Mouse (Mus musculus) embryonic facial prominence, embryonic 15.5 days (tissue): ENCODE data around the gene Ksr1. TPM values are rescaled to one million over a fixed set of nuclear protein-coding genes. Genes with fewer than 3 reads are reported as not detected.

Experiments
- ATAC-seq: fragments of 200-750 bp; cut with Nextera tagmentation; 2 replicates; pipeline ENCODE4 v1.8.0; 2017; ENCODE audit warnings: low read depth, moderate TSS enrichment; ENCODE audit not compliant: insufficient number of reproducible peaks, low FRiP score, low TSS enrichment
- H3K27ac ChIP-seq: fragments of 300-500 bp; sonication (generic); replicated peaks from 2 replicates; pipeline ENCODE4 v1.5.1; 2015; ENCODE audit warnings: mild to moderate bottlenecking, inconsistent platforms
- H3K27me3 ChIP-seq: fragments of 300-500 bp; sonication (generic); 2 replicates; pipeline ENCODE4 v1.6.1; 2015; ENCODE audit warnings: inconsistent platforms
- H3K36me3 ChIP-seq: fragments of 300-500 bp; sonication (generic); 2 replicates; pipeline ENCODE4 v1.6.1; 2015; ENCODE audit warnings: mild to moderate bottlenecking, inconsistent platforms
- H3K4me1 ChIP-seq: fragments of 300-500 bp; sonication (generic); 2 replicates; pipeline ENCODE4 v1.6.1; 2015; ENCODE audit warnings: inconsistent platforms
- H3K4me2 ChIP-seq: fragments of 300-500 bp; sonication (generic); replicated peaks from 2 replicates; pipeline ENCODE4 v1.6.1; 2015; ENCODE audit warnings: mild to moderate bottlenecking, inconsistent platforms
- H3K4me3 ChIP-seq: fragments of 300-500 bp; sonication (generic); replicated peaks from 2 replicates; pipeline ENCODE4 v1.5.1; 2015; ENCODE audit warnings: mild to moderate bottlenecking, inconsistent platforms
- H3K9ac ChIP-seq: fragments of 300-500 bp; sonication (generic); 2 replicates; pipeline ENCODE4 v1.6.1; 2015; ENCODE audit warnings: inconsistent platforms
- H3K9me3 ChIP-seq: fragments of 300-500 bp; sonication (generic); replicated peaks from 2 replicates; pipeline ENCODE4 v1.6.1; 2016; ENCODE audit warnings: inconsistent platforms
- WGBS: fragments of 180-500 bp; shearing (Covaris S2); methylation state at CpG from one replicate; pipeline ENCODE4 v1.1.7; 2015; 5-methylcytosine and 5-hydroxymethylcytosine counted together
- polyA plus RNA-seq: library from polyadenylated mRNA; unstranded; fragments of >200 nt; fragmentation: Nextera tagmentation; extraction: Ambion mirVana; gene quantifications from 2 replicates; pipeline ENCODE4 v1.2.1, GENCODE M21; 2015

Ksr1 gene
- polyA plus RNA-seq, 1 experiment from 2014 or later, result 5.6 TPM

DNA sequence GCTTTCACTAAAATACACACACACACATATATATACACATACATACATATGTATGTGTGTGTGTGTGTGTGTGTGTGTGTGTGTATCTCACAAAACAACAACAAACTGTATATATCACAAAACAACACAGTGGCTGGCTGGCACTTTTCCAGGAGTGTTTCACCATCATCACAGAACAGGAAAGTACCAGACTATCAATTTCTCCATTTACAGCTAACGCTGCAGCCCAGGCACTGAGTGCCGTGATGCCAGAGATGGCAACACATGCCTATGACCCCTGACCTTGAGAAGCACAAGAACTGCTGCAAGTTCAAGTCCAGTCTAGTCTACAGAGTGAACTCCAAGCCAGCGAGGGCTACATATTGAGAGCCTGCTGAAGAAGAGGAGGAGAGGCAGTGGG lies 26.1 kb downstream of the Ksr1 start:
- peaks cover 45% of the 10 kb centered on the region for H3K4me1 ChIP-seq
- 65% methylated on average over 3 of the region's 3 CpGs for WGBS

DNA sequence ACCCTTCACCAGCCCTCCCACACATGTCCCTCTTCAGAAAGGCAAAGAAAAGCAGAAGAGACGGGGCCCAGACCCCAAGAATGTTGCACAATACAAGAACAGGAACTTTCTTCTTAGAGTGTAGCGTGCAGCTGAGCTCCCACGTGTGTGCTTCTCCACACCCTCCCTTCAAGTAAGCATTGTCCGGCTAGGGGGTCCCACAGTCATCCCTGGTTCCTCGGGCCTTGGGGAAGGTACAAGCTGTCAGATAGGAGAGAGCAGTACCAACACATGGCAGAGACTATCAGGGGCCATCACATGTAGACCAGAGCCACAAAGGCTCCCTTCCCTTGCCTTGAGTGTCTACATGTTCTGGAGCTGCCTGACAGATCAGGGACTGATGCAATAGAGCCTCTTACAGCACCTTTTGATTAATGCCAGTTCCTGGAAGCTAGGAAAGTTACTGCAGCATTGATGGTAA lies 27.3 kb downstream of the Ksr1 start:
- H3K36me3 ChIP-seq, result no peaks in the 10 kb centered on the region
- no peak overlapping the region for H3K9ac ChIP-seq
- no peaks in the 10 kb centered on the region for H3K9me3 ChIP-seq
- no peak for ATAC-seq
- 60% methylated on average over 5 of the region's 5 CpGs for WGBS
- no peak overlapping the region for H3K4me3 ChIP-seq
- H3K27ac ChIP-seq, result no peak overlapping the region; the same call in 1 of the 2 replicates
- H3K27me3 ChIP-seq, result no peaks in the 10 kb centered on the region
- peaks cover 55% of the 10 kb centered on the region for H3K4me1 ChIP-seq
- H3K4me2 ChIP-seq, result no peak overlapping the region

More for the DNA sequence above, 26.1 kb downstream of the Ksr1 start:
- Histone ChIP-seq H3K36me3 (no peaks in the 10 kb centered on the region), H3K4me2 (no peak overlapping the region), H3K9me3 (no peaks in the 10 kb centered on the region), H3K9ac (no peak overlapping the region), H3K27me3 (no peaks in the 10 kb centered on the region), H3K27ac (no peak overlapping the region), H3K4me3 (no peak overlapping the region)
- ATAC-seq, result no peak

DNA sequence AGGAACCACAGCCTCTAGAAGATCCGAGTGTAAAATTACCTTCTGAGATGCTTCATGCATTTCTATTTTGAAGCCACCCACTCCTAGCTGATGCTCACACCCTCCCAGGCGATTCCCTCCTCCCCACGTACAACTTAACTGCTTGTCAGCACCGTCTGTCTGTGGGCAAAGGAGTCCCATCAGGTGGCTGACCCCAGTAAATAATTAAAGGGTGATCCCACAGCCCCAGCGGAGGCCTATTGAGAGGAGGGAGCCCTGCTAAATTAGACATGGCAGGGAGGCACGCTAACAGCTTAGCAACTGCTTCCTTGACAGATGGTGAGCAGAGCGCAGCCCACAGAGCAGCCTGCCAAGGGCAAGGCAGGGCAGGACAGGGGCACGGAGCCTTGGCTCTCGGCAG lies 29.5 kb downstream of the Ksr1 start:
- H3K4me2 ChIP-seq, result no peak overlapping the region
- H3K4me3 ChIP-seq, result no peak overlapping the region
- WGBS, result 25% methylated on average over 9 of the region's 9 CpGs
- no peaks in the 10 kb centered on the region for H3K36me3 ChIP-seq
- H3K9ac ChIP-seq, result no peak overlapping the region
- H3K4me1 ChIP-seq, result peaks cover 62% of the 10 kb centered on the region
- no peak; the same call in 1 of the 2 replicates for ATAC-seq
- no peak overlapping the region for H3K27ac ChIP-seq
- H3K9me3 ChIP-seq, result no peaks in the 10 kb centered on the region
- H3K27me3 ChIP-seq, result no peaks in the 10 kb centered on the region

DNA sequence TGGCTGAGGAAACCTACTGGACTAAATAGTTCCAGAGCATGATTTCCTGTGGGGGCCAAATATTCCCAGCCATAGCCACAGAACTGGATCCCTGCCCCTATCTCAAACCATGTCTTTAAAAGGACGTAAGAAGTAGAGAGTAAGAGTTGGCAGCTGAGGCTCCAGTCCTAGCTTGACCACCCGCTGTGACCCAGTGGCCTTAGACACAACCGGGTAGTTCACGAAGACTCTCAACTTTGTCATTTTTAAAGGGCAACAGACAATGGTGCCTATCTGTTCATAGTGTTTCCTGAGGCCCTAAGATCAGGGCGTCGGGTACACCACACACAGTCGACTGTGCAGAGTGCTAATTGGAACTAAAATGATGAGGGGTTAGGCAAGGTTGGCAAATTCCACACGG lies 30.5 kb downstream of the Ksr1 start:
- Histone ChIP-seq H3K4me1 (peaks cover 57% of the 10 kb centered on the region), H3K36me3 (no peaks in the 10 kb centered on the region)

DNA sequence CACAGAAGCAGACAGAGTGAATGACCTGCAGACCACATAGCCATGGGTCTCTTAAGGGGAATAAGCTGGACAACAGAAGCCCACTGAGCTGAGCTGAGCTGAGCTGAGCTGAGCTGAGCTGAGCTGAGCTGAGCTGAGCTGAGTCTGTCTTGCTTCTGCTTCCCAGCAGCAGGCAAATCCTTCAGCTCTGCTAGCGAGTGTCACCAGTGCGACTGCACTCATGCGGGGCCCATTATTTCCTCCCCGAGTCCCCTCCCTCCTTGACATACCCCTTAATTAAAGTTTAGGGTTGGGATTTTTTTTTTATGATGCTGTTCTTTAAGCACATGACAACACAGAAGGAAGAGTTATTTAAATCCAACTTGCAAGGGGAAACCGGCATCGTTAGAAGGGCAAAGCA lies 32.1 kb downstream of the Ksr1 start:
- no peak overlapping the region for H3K9ac ChIP-seq
- no peak overlapping the region for H3K4me2 ChIP-seq
- ATAC-seq, result no peak
- 51% methylated on average over 6 of the region's 6 CpGs for WGBS
- H3K36me3 ChIP-seq, result no peaks in the 10 kb centered on the region
- no peaks in the 10 kb centered on the region for H3K27me3 ChIP-seq
- H3K4me3 ChIP-seq, result no peak overlapping the region
- H3K4me1 ChIP-seq, result peaks cover 50% of the 10 kb centered on the region
- no peak overlapping the region for H3K27ac ChIP-seq
- H3K9me3 ChIP-seq, result no peaks in the 10 kb centered on the region

More for the DNA sequence above, 30.5 kb downstream of the Ksr1 start:
- Histone ChIP-seq H3K9me3 (no peaks in the 10 kb centered on the region), H3K4me3 (no peak overlapping the region), H3K4me2 (no peak overlapping the region), H3K9ac (no peak overlapping the region), H3K27ac (no peak overlapping the region), H3K27me3 (no peaks in the 10 kb centered on the region)
- WGBS, result 66% methylated on average over 8 of the region's 8 CpGs
- no peak for ATAC-seq

DNA sequence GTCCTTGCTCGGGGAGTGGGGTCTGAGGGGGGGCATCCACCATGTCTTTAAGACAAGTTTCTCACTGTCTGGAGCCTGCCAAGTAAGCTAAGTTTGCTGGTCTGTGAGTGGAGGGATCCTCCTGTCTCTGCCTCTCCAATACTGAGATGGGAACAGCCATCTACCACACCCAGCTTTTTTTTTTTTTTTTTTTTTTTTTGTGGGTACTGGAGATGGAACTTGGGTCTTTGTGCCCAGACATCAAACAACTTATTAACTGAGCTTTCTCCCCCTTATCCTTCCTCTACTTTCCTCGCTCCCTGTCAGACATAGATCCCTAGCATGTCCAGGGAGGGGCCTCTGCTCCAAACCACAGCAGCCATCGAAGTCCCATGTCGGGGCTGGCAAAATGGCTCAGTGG lies 32.8 kb downstream of the Ksr1 start:
- WGBS, result 82% methylated on average over 4 of the region's 4 CpGs
- Histone ChIP-seq H3K9me3 (no peaks in the 10 kb centered on the region), H3K4me2 (no peak overlapping the region), H3K4me3 (no peak overlapping the region), H3K4me1 (peaks cover 43% of the 10 kb centered on the region), H3K9ac (no peak overlapping the region), H3K36me3 (no peaks in the 10 kb centered on the region), H3K27ac (no peak overlapping the region), H3K27me3 (no peaks in the 10 kb centered on the region)
- no peak for ATAC-seq

DNA sequence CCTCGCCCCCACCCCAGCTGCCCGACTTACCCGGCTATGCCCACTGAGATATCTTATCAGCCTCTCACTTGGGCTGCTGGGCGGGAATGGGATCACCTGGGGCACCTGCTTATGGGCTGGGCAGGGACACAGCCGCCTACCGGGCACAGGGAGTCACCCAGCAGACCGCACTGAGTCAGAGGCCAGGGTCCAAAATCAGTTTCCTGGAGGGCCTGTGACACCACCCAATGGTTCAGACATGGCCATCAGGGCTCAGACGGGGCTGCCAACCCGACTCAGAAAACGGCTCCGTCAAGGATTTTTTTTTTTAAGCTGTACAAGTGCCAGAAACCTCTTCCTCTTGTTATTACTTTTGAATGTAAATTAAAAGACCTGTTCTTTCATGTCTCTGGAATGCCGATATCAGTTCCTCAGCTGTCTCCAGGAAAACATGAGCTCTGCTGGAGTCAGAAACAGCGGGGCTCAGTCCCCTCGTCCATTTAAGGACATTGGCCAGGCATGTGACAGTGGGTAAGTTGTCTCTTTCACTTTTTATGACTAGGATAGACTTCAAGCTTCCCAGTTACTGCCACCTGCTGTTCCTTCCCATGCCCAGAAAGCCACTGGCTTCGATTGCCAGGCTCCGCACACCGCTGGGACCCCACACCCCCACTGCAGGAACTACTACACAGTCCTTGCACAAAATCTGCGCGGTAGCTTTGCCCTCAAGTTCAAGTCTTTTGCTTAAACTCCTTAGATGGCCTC lies 33.5 kb downstream of the Ksr1 start:
- WGBS, result 62% methylated on average over 19 of the region's 19 CpGs
- H3K27ac ChIP-seq, result no peak overlapping the region; the same call in 1 of the 2 replicates
- peaks cover 43% of the 10 kb centered on the region for H3K4me1 ChIP-seq
- H3K4me3 ChIP-seq, result no peak overlapping the region
- H3K9me3 ChIP-seq, result no peaks in the 10 kb centered on the region
- H3K4me2 ChIP-seq, result no peak overlapping the region
- H3K36me3 ChIP-seq, result no peaks in the 10 kb centered on the region
- ATAC-seq, result no peak
- H3K9ac ChIP-seq, result no peak overlapping the region
- H3K27me3 ChIP-seq, result no peaks in the 10 kb centered on the region

DNA sequence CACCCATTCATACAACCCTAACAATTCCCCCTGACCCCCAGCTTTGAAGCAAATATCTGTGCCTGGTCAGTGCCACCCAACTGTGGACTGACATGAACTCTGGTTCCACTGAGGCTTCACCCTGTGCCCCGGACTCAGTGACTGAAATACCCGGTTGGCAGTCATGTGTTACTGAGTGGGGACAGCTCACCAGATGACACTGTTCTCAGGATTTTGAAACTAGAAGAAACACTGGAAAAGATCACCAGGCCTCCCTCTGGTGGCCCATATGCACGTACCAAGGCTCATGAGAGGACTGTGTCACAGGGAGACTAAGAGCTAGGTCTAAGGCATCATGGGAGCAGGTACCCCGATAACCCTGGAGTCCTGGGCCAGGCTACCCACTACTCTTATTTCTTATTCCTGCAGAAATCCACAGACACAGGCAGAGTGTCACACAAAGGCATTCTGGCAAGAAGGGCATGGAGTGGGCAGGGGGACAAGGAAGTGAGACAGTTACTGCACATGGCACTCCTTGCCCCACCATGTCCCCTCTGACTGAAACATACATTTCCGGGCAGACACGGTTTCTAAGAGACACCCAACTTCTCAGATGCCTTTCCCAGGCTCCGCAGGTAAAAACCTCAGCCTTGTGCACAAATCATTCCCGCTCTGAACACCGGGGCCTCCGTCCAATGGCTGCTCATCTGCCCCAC lies 34.2 kb downstream of the Ksr1 start:
- Histone ChIP-seq H3K27ac (no peak overlapping the region; the same call in 1 of the 2 replicates), H3K9me3 (no peaks in the 10 kb centered on the region), H3K36me3 (no peaks in the 10 kb centered on the region), H3K27me3 (no peaks in the 10 kb centered on the region), H3K4me2 (no peak overlapping the region), H3K9ac (no peak overlapping the region), H3K4me3 (no peak overlapping the region), H3K4me1 (peaks cover 43% of the 10 kb centered on the region)
- WGBS, result 75% methylated on average over 10 of the region's 10 CpGs
- ATAC-seq, result no peak

DNA sequence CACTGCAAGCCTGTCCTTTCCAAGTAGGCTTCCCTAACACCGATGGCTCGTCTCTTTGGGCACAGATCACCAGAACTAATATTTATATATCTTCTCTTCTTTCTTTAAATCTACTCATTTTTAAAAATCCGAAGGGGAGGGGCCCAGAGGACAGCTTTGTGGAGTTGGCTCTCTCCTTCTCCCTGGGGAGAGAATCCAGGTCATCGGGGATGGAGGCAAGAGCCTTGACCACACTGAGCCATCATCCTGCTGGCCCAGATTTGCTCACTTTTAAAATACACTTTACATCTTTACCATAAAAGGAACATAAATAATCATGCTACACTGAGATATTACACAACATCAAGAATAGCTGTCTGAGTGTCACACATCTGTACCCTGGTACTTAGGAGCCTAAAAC lies 35.8 kb downstream of the Ksr1 start:
- WGBS, result 70% methylated on average over 4 of the region's 4 CpGs
- no peak overlapping the region for H3K9ac ChIP-seq
- peaks cover 34% of the 10 kb centered on the region for H3K4me1 ChIP-seq
- H3K27me3 ChIP-seq, result no peaks in the 10 kb centered on the region
- ATAC-seq, result no peak
- H3K27ac ChIP-seq, result no peak overlapping the region
- H3K4me3 ChIP-seq, result no peak overlapping the region
- H3K9me3 ChIP-seq, result no peaks in the 10 kb centered on the region
- no peaks in the 10 kb centered on the region for H3K36me3 ChIP-seq
- H3K4me2 ChIP-seq, result no peak overlapping the region

DNA sequence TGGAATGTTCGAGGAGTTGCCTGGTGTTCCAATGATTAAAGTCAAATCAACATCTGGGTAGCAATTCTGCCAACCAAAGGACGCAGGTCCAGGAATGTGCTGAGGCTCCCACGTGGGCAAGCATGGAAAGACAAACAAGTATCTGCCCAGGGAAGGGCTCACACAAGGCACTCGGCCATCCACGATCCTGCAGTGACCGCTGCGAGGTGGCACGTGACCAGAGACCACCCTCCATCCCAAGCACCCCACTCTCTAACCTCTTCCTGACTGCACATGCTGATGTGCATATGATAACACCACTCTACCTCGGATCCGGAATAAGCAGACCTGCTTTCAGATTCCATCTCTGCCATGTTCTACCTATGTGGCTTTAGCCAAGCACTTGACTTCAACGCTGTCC lies 38.3 kb downstream of the Ksr1 start:
- H3K4me3 ChIP-seq, result no peak overlapping the region
- H3K4me2 ChIP-seq, result no peak overlapping the region
- H3K9ac ChIP-seq, result no peak overlapping the region
- H3K9me3 ChIP-seq, result no peaks in the 10 kb centered on the region
- no peak for ATAC-seq
- H3K27me3 ChIP-seq, result no peaks in the 10 kb centered on the region
- H3K36me3 ChIP-seq, result no peaks in the 10 kb centered on the region
- H3K4me1 ChIP-seq, result peaks cover 29% of the 10 kb centered on the region
- H3K27ac ChIP-seq, result no peak overlapping the region
- 77% methylated on average over 11 of the region's 11 CpGs for WGBS

DNA sequence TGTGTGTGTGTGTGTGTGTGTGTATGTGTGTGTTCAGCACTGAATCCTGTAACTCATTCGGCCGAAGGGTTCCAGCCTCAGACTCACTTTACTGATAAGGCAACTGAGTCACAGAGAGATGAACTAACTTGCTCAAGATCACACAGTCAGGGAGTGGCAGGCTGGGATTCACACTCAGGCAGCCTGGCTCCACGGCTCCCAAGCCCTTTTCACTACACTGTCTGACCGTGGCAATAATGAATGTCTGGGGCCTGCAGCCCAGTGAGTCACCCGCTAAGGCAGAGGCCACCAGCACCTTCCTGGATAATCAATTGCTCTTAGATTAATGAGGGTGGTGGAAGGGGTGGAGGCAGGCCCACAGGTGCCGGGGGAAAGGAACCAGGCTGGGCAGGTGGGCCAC lies 41.2 kb downstream of the Ksr1 start:
- H3K36me3 ChIP-seq, result no peaks in the 10 kb centered on the region
- H3K4me3 ChIP-seq, result no peak overlapping the region
- no peak overlapping the region for H3K27ac ChIP-seq
- no peak overlapping the region for H3K4me2 ChIP-seq
- WGBS, result 79% methylated on average over 6 of the region's 6 CpGs
- no peaks in the 10 kb centered on the region for H3K27me3 ChIP-seq
- no peak for ATAC-seq
- no peak overlapping the region for H3K9ac ChIP-seq
- H3K4me1 ChIP-seq, result peaks cover 24% of the 10 kb centered on the region
- H3K9me3 ChIP-seq, result no peaks in the 10 kb centered on the region
